Mouse (Mus musculus) ES-E14 (cell line): ENCODE measurements at regions not wholly inside any gene's neighbourhood (a gene's known extent, or its start where the extent isn't known, plus 50 kb on each side); places are given as distances from the start of the nearest gene placed in this dataset.

Source experiments
- CHD2 ChIP-seq: IDR thresholded peaks from 2 replicates; pipeline ENCODE4 v1.6.1; 2014; ENCODE audit warnings: mild to moderate bottlenecking, low read depth, low read length, inconsistent platforms
- HCFC1 ChIP-seq: IDR thresholded peaks from 2 replicates; pipeline ENCODE4 v1.6.1; 2012; ENCODE audit warnings: low read length, inconsistent platforms, borderline replicate concordance; ENCODE audit not compliant: insufficient read depth
- MAFK ChIP-seq: IDR thresholded peaks from 2 replicates; pipeline ENCODE4 v1.6.1; 2014; ENCODE audit warnings: mild to moderate bottlenecking, low read depth, low read length, inconsistent platforms; ENCODE audit not compliant: insufficient read depth

DNA sequence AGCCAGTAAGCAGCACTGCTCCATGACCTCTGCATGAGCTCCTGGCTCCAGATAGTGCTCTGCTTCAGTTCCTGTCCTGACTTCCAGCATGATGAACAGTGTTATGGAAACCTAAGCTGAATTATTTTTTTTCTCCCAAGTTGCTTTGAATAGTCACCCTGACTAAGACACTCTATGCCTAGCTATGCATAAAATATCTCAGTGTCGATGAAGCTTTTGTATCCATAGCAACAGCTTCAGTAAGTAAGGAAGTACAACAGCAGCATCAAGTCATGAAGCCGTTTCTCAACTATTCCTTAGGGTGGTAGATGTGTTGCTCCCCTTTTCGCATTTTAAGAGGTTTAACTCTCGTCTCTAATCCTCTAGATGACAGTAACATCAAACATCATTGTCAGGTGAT is 228.4 kb upstream of the Gpc5 start:
- TF ChIP-seq MAFK (no peak), HCFC1 (no peak), CHD2 (no peak)
